Mouse (Mus musculus) cerebellum, adult 11-12 months (tissue): ENCODE data around the gene Csnk1d.

Experiments
- DNase-seq: peaks from one replicate; pipeline ENCODE4 v3.0.0; 2022

The Csnk1d gene

DNA sequence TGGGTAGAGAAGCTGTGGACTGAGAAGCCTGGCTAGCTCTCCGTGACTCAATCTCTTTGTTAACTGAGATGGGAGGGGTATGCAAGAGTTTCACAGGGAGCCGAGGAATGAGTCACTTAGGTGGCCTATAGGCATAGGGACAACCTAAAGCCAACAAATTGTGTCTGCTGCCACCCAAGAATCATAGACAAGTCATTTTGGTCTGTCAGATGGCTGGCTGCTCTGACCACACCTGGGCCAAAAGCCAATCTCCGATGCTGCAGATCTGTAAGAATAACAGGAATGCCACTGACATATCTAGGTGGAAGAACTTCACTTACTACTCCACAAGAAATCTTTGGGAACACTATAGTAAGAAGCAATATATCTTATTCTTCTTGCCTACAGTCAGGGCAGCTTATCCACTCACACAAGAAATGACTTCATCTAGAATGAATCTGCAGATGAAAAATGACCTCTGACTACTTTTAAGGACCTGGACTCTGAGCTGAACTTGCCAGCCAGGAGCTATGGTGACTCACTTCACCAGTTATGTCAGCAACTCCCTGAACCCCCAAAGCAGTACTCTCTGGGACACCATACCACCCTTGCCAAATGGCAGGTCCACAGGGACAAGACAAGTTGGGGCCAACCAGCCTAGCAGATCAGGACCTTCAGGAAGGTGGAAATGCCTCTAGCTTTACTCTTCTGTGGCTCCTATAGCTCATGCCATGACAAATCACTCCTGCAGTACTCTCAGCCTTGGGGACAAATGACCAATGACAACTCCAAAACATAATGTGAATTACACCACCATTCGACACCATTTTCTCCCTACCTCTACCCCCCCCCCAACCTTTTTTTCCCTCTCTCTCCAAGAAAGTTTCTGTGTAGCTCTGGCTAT lies 6.4 kb downstream of the Csnk1d start:
- DNase-seq, result no peak

DNA sequence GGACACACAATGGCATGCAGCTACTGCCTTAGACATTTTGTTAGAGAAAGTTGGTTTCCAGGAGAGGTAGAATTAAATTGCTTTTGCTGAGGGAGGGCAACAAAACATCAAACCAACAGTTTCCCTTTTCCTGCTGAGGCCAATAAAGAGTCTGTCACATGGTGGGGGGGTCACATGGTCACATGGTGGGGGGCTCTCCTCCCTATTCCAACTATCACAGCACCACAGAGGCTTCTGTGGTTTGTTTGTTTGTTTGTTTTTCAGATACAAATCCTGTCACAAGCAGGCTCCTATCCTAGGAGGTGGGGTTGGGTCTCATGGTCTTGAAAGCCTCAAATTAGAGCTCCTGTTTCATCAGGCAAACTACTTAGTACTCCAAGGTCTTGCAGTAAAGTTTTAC lies 8.7 kb downstream of the Csnk1d start:
- no peak for DNase-seq

DNA sequence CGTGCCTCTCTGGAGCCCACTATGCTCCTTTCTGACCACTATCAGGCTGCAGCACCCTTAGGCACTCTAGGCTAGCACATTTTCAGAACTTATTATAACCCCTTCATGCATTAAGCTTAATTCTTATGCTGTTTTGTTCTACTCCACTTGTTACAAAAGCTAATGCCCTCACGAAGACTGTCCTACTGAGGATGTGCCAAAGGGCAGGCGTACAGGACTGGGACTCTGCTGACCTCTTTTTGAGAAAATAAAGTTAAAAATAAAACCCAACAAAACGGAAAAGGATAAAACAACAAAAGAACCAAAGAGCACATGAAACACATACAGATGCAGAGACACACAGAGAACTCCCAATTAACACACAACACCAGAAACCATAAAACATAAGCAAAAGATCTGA lies 9.5 kb downstream of the Csnk1d start:
- no peak for DNase-seq

DNA sequence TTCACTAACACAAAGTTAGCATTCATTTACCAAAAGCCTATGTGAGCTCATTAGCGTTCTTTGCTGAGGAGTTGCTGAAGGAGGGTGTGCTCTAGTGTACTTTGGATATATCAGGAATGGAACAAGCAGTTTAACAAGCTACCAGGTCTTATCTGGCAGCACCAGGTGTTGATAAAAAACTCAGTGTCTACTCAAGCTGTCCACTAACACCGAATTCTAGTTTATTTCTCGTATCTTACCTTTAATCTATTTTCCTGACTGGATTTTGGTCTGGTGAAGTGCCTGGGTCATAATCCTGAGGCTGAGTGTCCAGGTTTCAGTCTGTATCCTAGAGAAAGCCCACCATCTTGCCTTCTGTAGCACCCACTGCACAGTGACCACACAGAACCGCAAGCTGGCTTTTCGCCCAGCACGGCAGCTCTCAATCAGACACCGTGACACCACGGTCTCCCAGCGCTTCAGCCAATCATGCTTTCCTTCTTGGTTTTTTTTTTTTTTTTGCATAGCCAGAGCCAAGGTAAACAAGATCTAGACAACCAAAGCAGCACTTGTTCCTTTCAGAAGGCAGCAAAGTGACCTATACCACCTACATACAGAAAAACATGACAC lies 10.6 kb downstream of the Csnk1d start:
- no peak for DNase-seq

DNA sequence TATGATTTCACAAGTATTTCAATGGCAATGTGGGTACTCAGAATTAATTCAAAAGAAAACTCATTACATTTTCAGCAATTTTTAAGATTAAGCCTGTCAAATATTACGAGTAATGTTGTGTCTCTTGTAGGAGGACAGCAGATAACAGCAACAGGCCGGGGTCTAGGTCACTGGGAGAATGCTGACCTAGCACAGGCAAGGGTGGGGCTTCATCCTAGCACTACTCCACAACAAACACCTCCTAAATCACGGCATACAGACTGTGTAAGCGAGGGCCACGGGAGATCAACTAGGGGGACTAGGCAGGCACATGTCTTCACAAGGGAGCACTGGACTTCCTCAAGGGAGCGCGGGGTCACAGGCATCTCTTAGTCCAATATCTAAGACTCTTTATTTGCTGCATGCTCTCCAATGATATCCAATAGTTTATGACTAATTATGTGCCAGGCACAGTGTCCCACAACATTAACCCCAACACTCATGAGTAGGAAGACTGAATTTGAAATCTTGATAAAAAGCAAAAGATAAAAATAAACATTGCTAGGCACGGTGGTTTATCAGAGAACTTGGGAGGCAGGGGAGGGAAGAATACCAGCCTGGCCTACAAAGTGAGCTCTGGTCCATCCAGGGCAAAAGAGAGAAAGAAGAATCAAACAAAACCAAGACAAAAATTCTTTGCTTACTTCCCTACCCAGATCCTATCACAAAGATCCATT lies 11.3 kb downstream of the Csnk1d start:
- DNase-seq, result no peak

DNA sequence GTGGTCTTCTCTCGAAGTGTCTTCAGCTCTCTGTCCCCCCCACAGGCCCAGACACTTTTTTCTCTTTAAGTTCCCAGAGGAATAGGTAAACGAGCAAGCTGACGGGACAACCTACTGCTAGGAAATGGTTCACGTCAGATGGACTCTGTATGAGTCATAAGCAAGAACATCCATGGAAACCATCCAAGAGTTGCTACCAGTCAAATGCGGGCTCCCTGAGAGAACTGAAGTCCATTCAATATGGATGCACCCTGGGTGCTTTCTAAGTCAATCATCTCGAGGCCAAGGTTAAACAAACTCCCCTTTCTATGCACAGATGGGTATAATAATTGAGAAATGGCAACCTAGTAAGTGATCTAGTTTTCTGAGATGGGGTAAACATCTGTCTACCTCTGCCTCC lies 17.8 kb downstream of the Csnk1d start:
- DNase-seq, result no peak

DNA sequence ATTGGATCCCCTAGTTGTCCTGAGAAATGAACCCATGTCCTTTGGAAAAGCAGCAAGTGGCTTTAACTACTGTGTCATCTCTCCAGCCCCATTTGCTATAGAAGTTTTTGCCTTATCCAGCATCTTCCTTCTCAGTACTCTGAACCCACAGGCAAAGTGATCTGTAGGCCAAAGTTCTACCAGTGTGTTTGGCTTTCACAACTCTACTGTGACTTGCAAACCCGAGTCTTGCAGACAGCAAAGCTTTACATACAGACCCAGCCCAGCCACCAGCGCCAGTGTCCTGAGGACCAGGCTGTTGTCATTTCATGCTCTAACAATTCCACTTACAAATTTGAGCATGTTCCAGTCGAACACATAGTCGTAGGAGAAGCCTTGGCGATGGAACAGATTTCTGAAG lies 19.9 kb downstream of the Csnk1d start:
- no peak for DNase-seq

DNA sequence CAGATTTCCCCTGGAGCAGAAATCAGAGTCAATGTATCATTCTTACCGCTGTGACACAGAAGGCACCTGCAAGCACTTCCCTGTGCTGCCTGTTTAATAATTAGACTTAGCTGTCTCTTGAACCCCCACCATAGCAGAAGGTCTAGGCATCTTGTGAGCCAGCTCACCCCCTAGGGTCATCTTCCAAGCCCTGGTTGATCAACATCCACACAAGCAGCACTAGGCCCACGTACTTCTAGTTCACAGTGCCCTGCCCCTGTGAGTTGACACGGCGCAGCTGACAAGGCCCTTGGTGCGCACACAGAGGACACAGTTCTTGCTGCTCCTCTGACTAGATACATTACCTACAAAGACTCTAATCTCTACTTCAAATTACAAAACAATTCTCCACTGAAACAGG lies 21.4 kb downstream of the Csnk1d start:
- no peak for DNase-seq

DNA sequence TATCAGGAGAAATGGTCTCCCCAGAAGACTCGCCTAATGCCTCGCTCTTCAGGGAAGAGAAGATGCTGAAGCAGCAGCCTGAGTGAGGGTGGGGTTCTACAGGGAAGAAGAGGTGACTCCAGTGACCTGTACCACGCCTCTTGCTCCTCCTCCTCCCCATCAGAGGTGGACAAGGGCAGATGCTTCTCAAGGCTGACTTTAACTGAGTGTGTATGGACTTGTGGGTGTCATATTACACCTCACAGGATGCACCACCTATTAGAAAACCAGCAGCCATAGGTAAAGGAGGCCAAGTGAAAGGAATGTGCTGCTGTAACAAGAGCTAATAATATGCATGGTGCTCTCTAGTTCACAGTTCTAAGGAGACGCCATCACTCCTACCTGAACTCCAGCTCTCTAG lies 25.5 kb downstream of the Csnk1d start:
- DNase-seq, result no peak

DNA sequence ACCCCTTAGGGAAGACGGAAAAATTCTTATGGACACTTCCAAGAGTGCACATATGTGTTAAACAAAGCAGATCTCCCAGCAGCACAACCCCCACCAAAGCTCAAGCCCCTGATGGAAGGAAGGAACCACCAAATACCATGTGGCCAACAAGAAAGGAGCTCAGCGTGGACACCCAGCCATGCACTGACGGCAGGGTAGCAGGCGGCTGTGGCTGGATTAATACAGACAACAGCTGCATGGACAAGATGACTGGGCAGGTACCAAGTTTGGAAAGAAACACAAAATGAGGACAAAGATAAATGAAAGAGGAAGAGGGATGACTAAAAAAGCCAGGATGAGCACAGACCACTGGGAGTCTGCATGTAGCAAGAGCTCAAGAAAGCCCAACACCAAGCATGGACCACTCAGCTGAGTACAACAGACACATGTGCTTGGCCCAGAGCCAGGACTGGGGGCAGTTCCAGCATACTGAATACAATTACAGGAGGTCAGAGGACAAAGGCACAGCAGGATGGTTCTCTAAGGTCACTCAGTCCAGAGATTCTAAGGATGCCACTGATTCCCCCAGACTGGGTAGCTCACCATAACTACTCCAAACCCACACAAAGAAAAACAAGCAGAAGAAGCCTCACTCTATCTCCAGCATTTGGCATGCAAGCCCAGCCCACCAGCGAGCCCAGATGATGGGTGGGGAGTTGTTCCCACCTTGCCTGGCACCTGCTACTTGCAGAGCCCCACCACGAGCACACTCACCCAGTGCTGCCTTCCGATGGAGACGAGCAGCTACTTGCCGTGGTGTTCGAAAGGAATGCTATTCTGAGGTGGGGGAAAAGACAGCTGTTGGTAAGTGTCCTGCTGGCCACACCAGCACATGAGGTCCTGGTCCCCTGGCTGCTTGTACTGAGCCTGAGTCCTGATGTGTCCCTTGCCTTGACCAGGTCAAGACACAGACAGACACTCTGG lies 26.7 kb downstream of the Csnk1d start:
- DNase-seq, result no peak

DNA sequence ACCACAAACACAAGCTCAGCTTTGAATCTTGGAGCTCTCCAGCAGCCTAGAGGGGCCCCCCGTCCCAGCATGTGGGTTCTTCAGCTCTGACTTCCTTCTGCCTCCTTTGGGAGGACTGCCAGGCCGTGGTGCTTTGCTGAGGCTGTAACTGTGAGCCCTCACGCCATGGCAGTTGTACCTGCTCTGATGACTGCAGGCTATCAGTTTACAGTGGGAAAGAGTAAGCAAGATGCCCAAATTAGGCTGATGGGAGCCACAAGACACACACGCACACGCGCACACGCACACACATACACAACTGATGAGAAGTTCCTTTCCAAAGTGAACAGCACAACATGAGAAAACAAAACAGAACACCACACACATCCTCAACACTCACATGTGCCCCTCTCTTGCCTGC lies 28.2 kb downstream of the Csnk1d start:
- DNase-seq, result no peak

DNA sequence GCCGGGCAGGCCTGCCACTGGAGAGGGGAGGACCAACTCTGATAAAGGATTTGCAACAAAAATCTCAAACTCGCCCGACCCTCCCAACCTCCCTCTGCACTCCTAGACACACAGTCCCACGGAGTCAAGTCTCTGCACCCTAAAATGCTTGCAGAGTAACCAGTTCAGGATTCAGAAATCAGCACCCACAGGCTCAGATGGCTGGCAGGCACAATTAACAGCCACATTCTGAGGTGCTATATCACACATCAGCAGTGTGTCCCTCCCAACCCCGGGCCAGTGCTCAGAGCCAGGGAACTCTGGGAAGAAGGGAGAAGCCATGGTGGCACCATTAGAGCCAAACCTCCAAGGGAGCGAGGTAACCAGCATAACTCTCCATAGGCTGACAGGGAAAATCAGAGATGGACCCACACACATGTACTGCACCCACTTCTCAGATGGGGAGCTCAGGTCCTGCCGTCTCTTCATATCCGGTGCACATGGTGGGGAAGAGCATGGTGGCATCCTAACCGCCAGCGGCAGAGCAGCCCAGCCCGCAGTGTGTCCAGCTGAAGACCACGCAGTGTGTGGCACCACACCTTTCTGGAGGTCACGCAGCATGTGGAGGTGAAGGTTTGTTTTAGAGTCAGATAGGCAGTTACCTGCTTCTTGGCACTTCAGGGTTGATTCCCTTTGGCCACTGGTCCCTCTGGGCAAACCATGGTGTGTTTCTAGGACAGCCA lies 28.9 kb downstream of the Csnk1d start:
- DNase-seq, result no peak

DNA sequence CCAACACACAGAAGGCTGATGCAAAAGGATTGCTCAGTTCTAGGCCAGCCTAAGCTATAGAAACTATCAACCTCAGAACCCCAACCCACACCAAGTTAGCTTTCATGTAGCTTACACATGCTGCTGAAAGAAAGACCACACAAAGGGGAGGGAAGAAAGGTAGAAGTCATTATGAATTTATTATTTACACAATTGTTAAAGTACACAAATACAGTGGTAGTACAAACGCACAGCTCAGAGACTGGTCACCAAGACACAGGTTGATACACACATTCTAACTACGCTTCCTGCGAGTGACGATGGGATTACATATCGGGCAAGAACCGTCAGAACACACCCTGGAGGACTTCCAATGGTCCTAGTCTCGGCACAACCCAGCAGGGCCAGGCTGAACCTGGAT lies 29.5 kb downstream of the Csnk1d start:
- DNase-seq, result no peak

DNA sequence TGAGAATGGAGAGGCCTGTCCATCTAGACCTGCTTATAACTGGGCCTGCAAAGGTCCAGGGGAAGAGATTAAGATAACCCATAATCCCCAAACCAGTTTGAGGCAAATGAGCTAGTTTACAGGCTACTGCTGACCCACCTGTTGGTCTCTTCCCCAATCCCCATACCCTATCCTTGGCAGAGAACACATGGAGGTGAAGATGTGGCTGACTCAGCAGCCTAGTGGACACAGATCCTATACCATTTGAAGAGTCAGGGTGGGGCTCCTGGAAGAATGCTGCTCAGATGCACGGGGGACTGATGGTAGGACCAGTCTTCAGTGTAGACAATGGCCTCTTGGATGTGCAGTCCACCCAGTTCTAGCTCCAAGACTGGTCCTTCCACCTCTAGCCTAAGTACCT lies 30.9 kb downstream of the Csnk1d start:
- no peak for DNase-seq

DNA sequence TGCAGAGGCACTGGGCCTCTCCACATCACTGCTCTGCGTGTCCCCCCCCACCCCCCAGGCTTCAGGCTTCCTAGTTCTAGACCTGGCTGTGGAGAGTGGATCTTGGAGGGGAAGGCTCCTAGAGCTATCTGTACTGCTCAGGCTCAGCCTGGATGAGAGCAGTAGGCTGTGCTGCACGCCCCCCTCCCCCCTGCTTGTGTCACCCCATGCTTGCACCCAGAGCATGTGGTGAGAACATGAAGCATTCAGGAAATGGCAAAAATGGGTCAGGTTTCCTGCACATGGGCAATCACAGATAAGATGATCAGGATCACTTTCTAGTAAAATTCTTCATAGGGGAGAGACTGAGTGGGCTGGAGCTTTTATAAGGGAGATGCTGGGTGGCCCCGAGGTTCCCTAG lies 31.6 kb downstream of the Csnk1d start:
- DNase-seq, result no peak

DNA sequence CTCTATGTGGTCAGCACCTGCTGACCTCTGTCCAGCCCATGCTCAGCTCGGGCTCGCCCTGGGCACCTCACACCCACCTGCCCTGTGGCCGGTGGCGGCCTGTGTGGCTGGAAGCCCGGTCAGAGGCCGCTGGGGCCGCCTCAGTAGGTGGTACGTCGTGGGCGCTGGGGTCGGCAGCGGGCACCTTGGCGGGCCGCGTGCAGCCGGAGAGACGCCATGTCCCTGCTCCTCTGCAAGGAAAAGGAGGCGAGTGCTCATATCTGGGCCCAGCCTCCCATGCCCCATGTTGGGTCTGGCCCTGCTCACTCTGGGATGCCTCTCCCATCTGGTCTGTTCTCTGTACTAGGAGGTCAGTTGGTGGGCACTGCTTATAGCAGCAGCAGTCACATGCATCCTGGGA lies 32.1 kb downstream of the Csnk1d start:
- no peak for DNase-seq

DNA sequence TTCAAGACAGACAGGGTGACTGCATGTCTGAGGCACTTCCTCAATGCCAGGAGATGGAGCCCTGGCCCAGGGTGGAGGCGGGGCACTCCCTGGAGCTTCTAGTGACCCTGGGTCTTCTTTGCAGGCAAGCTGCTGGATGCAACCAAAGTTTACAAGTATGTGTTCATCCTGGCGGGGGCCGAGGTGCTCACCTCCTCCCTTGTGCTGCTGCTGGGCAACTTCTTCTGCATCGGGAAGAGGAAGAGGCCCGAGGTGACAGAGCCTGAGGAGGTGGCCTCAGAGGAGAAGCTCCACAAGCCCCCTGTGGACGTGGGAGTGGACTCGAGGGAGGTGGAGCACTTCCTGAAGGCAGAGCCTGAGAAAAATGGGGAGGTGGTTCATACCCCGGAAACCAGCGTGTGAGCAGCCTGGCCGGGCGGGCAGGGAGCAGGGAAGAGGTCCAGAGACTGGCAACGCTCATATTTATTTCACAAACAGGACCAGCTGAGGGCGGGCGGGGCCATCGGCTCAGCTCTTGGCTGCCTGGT lies 33.3 kb downstream of the Csnk1d start:
- no peak for DNase-seq

DNA sequence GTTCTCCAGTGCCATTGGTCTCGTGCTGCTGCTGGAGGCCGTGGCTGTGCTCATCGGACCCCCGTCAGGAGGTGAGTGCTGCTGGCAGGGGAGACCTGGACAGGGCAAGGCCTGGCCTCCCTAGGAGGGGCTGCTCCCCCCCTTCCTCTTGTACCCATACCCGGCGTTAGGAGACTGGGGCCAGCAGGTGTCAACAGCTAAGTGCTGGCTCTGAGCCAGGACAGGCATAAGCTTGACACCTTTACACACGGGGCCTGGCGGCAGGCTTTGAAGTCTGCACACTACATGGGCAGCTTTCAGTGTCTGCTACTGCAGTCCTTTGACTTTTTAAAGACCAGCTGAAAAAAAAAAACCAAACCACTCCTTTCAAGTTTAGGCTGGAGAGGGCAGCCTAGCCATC lies 34.1 kb downstream of the Csnk1d start:
- DNase-seq, result no peak

DNA sequence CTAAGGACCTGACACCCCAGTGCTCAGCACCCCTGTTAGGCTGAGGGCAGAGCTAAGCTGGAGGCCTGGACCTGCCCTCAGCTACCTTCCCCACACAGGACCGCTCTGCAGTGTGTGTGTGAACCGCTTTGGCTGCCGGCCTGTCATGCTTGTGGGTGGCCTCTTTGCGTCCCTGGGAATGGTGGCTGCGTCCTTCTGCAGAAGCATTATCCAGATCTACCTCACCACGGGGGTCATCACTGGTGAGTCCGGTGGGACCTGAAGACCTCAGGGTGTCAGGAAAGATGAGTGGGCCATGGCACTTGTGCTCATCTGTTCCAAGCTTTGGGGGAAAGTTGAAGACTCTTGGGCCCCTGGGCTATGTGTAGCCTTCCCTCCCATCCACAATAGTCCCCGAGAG lies 35.4 kb downstream of the Csnk1d start:
- no peak for DNase-seq

DNA sequence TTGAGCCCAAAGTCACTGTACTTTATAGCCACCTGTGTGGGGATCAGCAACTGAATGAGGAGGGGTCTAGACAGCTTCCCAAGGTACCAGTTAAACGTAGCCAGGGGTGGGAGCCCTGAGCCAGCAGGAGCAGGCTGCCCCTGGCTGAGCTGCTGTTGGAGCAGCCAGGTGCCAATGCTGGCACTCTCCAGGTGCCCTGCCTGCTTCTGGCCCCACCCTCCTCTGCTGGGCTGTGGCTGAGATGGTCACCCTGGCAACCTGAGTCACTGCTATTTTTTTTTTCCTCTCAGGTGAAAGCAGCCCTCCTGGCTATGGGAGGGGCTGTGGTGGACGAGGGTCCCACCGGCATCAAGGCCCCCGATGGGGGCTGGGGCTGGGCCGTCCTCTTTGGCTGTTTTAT lies 36.2 kb downstream of the Csnk1d start:
- no peak for DNase-seq

DNA sequence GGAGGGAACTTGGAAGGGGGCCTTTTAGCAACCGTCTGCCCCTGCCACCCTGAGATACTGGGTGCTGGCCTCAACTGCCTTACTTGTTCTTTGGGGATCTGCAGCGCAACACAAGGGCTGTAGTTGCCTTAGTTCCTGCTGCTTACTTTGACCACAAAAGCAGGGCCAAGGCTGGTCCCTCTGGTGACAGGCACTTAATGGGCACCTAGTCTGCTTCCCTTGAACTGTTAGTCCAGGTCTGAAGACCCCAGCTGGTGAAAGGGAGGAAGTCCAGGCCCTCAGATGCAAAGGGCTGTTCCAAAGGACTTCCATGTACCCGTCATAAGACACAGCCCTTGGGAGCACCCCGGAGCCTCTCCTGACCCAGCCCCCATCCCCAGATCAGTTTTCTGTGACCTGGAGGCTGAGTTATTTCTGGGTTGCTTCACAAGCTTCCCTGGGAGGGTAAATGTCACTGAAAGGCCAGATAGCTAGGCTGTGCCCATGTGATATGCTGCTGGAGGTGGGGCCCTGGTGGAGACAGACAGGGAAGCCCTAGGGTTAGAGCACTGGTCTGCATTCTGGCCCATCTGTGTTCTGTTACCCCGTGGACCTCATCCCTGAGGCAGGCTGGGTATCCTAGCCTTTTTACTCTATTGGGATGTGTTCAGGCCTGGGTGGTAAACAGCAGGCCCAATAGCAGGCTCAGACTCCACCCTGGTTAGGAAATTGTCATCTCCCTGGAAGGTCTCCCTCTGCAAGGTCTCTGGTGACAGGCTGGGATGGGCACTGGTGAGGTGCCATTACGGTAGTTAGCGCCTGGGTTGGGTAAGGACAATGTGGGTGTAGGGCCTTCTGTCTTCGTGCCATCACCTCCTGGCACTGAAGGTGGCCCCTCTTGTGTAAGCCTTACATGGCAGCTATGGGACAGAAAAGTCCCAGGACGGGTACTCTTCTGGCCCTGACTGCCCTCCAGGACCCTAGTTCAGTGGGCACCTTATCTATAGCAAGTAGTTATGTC lies 39.1 kb downstream of the Csnk1d start:
- DNase-seq, result no peak
